In genomic region chr10:79097161-79097754, GRCm38 (mm10) we compare ENCODE assay signal across 8 mouse cellular contexts. TPM values are rescaled to one million over a fixed set of nuclear protein-coding genes. Genes with fewer than 3 reads are reported as not detected.
DNase-seq lines count a peak whose midpoint lies in the region; ATAC-seq and TF ChIP-seq lines count a peak whose summit lies in the region.

Gene 2610008E11Rik (minus strand): TSS chr10:79097600.

- peak within 1 kb of the TSS; percentile 89 for H3K9ac ChIP-seq in heart, embryonic 15.5 days
- peak within 1 kb of the TSS; percentile 82 for H3K9ac ChIP-seq in liver, embryonic 14.5 days (replicated peaks)
- H3K9ac ChIP-seq in neural tube, embryonic 11.5 days (ENCODE audit: low read length), result peak within 1 kb of the TSS; percentile 99
- peak within 1 kb of the TSS; percentile 93 for H3K9ac ChIP-seq in stomach, postnatal 0 days (ENCODE audit: low read length)

- no peak for TF ChIP-seq EP300 in liver, embryonic 14.5 days (IDR thresholded peaks at IDR 0.05; ENCODE audit: low read depth)
- TF ChIP-seq EP300 in stomach, postnatal 0 days (optimal IDR thresholded peaks at IDR 0.05), result no peak

- H3K27me3 ChIP-seq in forebrain, embryonic 10.5 days (ENCODE audit: poor library complexity, severe bottlenecking), result no peaks in the 10 kb centered on the region
- H3K27me3 ChIP-seq in heart, embryonic 15.5 days, result no peaks in the 10 kb centered on the region
- H3K27me3 ChIP-seq in liver, embryonic 14.5 days (ENCODE audit: control insufficient read depth, insufficient read depth, low read length), result no peaks in the 10 kb centered on the region
- H3K27me3 ChIP-seq in neural tube, embryonic 11.5 days (ENCODE audit: control insufficient read depth, insufficient read depth, low read length), result no peaks in the 10 kb centered on the region
- H3K27me3 ChIP-seq in stomach, postnatal 0 days (ENCODE audit: control insufficient read depth, insufficient read depth, low read length), result no peaks in the 10 kb centered on the region

- no peaks in the 10 kb centered on the region for H3K9me3 ChIP-seq in forebrain, embryonic 10.5 days
- no peaks in the 10 kb centered on the region for H3K9me3 ChIP-seq in heart, embryonic 15.5 days (replicated peaks)
- no peaks in the 10 kb centered on the region for H3K9me3 ChIP-seq in liver, embryonic 14.5 days (ENCODE audit: control insufficient read depth, low read length)
- no peaks in the 10 kb centered on the region for H3K9me3 ChIP-seq in neural tube, embryonic 11.5 days (ENCODE audit: control insufficient read depth, low read length)
- no peaks in the 10 kb centered on the region for H3K9me3 ChIP-seq in stomach, postnatal 0 days (ENCODE audit: control insufficient read depth, low read length)

- H3K4me1 ChIP-seq in forebrain, embryonic 10.5 days, result peaks cover 17% of the 10 kb centered on the region
- H3K4me1 ChIP-seq in heart, embryonic 15.5 days (replicated peaks), result peaks cover 16% of the 10 kb centered on the region
- H3K4me1 ChIP-seq in liver, embryonic 14.5 days (replicated peaks; ENCODE audit: control insufficient read depth in 2 of 2, insufficient read depth in 2 of 2, low read length in 1 of 2), result peaks cover 0 to 3% of the 10 kb centered on the region in 2 experiments; a peak in 3 of 4 replicates
- H3K4me1 ChIP-seq in neural tube, embryonic 11.5 days (ENCODE audit: control insufficient read depth, insufficient read depth, low read length), result peaks cover 8% of the 10 kb centered on the region; the same call in 1 of the 2 replicates
- H3K4me1 ChIP-seq in stomach, postnatal 0 days (replicated peaks; ENCODE audit: control insufficient read depth, insufficient read depth), result no peaks in the 10 kb centered on the region

- H3K4me3 ChIP-seq in forebrain, embryonic 10.5 days, result peak within 1 kb of the TSS; percentile 89
- H3K4me3 ChIP-seq in heart, embryonic 15.5 days, result peak within 1 kb of the TSS; percentile 76
- peak within 1 kb of the TSS; percentile 80 to 98 for H3K4me3 ChIP-seq in liver, embryonic 14.5 days (ENCODE audit: insufficient read depth in 1 of 2, low read depth in 2 of 2, low read length in 2 of 2)
- peak within 1 kb of the TSS; percentile 84 for H3K4me3 ChIP-seq in neural tube, embryonic 11.5 days (ENCODE audit: low read depth, low read length)
- peak within 1 kb of the TSS; percentile 89 for H3K4me3 ChIP-seq in stomach, postnatal 0 days (ENCODE audit: low read depth, low read length)

- WGBS in forebrain, embryonic 10.5 days, result under 1% methylated on average over 36 of the region's 36 CpGs
- under 1% methylated on average over 36 of the region's 36 CpGs for WGBS in heart, embryonic 15.5 days
- WGBS in liver, embryonic 14.5 days (ENCODE audit: insufficient replicate concordance), result under 1% methylated on average over 36 of the region's 36 CpGs
- WGBS in neural tube, embryonic 11.5 days, result under 1% methylated on average over 36 of the region's 36 CpGs
- WGBS in stomach, postnatal 0 days, result under 1% methylated on average over 36 of the region's 36 CpGs

- peak within 1 kb of the TSS; percentile 99 for H3K27ac ChIP-seq in forebrain, embryonic 10.5 days
- H3K27ac ChIP-seq in heart, embryonic 15.5 days, result peak within 1 kb of the TSS; percentile 95
- peak within 1 kb of the TSS; percentile 32 for H3K27ac ChIP-seq in liver, embryonic 14.5 days
- peak within 1 kb of the TSS; percentile 99 for H3K27ac ChIP-seq in neural tube, embryonic 11.5 days (ENCODE audit: low read depth, low read length)
- peak within 1 kb of the TSS; percentile 98 for H3K27ac ChIP-seq in stomach, postnatal 0 days (replicated peaks)

- peak; percentile 100 for ATAC-seq in heart, embryonic 15.5 days (replicated peaks; ENCODE audit: insufficient number of reproducible peaks, insufficient read depth, low FRiP score, low read depth)
- peak; percentile 100 for ATAC-seq in liver, embryonic 14.5 days (ENCODE audit: insufficient read depth)
- ATAC-seq in neural tube, embryonic 11.5 days (ENCODE audit: insufficient read depth, low FRiP score, low TSS enrichment), result peak; percentile 100
- peak; percentile 100 for ATAC-seq in stomach, postnatal 0 days (ENCODE audit: low FRiP score, low TSS enrichment)

- TF ChIP-seq CTCF in liver, embryonic 14.5 days (IDR thresholded peaks at IDR 0.05; ENCODE audit: low read depth), result no peak
- peak; percentile 21; the same call in 1 of the 2 replicates for TF ChIP-seq CTCF in stomach, postnatal 0 days (IDR thresholded peaks at IDR 0.05; ENCODE audit: low read depth)

- DNase-seq in CD8-positive naive resting alpha-beta T cell, adult 2 months (ENCODE audit: low read depth in 2 of 2, low spot score in 2 of 2), result peak; percentile 88 to 91
- peak; percentile 89 for DNase-seq in c-Kit-positive CD71-negative TER-119-negative erythroid progenitor cells, embryonic 14.5 days (ENCODE audit: low read depth)
- peak; percentile 89 for DNase-seq in forebrain, embryonic 10.5 days (ENCODE audit: extremely low spot score, low spot score)
- peak; percentile 95 to 96 for DNase-seq in kidney, postnatal 25 days
- DNase-seq in liver, embryonic 14.5 days (ENCODE audit: low read depth in 3 of 3, low spot score in 3 of 3), result peak; percentile 86 to 89 (median 88)
- peak; percentile 92 for DNase-seq in neural tube, embryonic 11.5 days (ENCODE audit: low spot score)
- DNase-seq in stomach, postnatal 0 days (ENCODE audit: low spot score), result peak; percentile 92

- peaks cover 25% of the 10 kb centered on the region for H3K36me3 ChIP-seq in forebrain, embryonic 10.5 days (replicated peaks)
- H3K36me3 ChIP-seq in heart, embryonic 15.5 days, result peaks cover 11% of the 10 kb centered on the region
- no peaks in the 10 kb centered on the region for H3K36me3 ChIP-seq in liver, embryonic 14.5 days (replicated peaks; ENCODE audit: control insufficient read depth, insufficient read depth, low read depth)
- peaks cover 4% of the 10 kb centered on the region; the same call in 1 of the 2 replicates for H3K36me3 ChIP-seq in neural tube, embryonic 11.5 days (ENCODE audit: control insufficient read depth, insufficient read depth, low read length)
- H3K36me3 ChIP-seq in stomach, postnatal 0 days (ENCODE audit: control insufficient read depth, insufficient read depth, low read length), result peaks cover 1% of the 10 kb centered on the region; the same call in 1 of the 2 replicates

- H3K4me2 ChIP-seq in heart, embryonic 15.5 days, result peak within 1 kb of the TSS; percentile 57
- H3K4me2 ChIP-seq in liver, embryonic 14.5 days (ENCODE audit: low read depth), result peak within 1 kb of the TSS; percentile 66
- peak within 1 kb of the TSS; percentile 79 for H3K4me2 ChIP-seq in neural tube, embryonic 11.5 days (ENCODE audit: low read depth)
- H3K4me2 ChIP-seq in stomach, postnatal 0 days (replicated peaks; ENCODE audit: low read depth), result peak within 1 kb of the TSS; percentile 62

RNA-seq across cellular contexts. Expression of gene 2610008E11Rik, which starts in this region (rescaled TPM):
- 25.8 TPM in 2 replicates for polyA plus RNA-seq in forebrain, embryonic 10.5 days (2016; fragmentation: Nextera tagmentation; extraction: Ambion mirVana)
- 14.8 and 16.2 TPM in 2 replicates for polyA plus RNA-seq in heart, embryonic 15.5 days (2015; fragmentation: Nextera tagmentation; extraction: Ambion mirVana)
- polyA plus RNA-seq in liver, embryonic 14.5 days (2012; rRNA removed), result 0.61 and 1.4 TPM in 2 replicates
- 2.7 and 3.4 TPM in 2 replicates for polyA plus RNA-seq in liver, embryonic 14.5 days (2014; fragmentation: Nextera tagmentation; extraction: Ambion mirVana)
- polyA plus RNA-seq in neural tube, embryonic 11.5 days (2014; fragmentation: Nextera tagmentation; extraction: Ambion mirVana), result 42.8 and 43.7 TPM in 2 replicates
- 7.3 and 7.7 TPM in 2 replicates for polyA plus RNA-seq in stomach, postnatal 0 days (2015; fragmentation: Nextera tagmentation; extraction: Ambion mirVana)

Comparison
In these comparisons a context has a peak if more than half of its experiments do, and no peak if none do; other contexts are left out.
1. Peak in every context shown above with its lines: DNase-seq, ATAC-seq, H3K4me3 ChIP-seq and H3K27ac ChIP-seq.
2. H3K27ac ChIP-seq: peak in every context shown above with its lines; median percentile 99 in forebrain, embryonic 10.5 days; 99 in neural tube, embryonic 11.5 days; 98 in stomach, postnatal 0 days; 95 in heart, embryonic 15.5 days; 32 in liver, embryonic 14.5 days.